Mouse (Mus musculus) forebrain, embryonic 15.5 days (tissue): ENCODE measurements around the gene Rgs16. TPM values are rescaled to one million over a fixed set of nuclear protein-coding genes. Genes with fewer than 3 reads are reported as not detected.

Experiments used
- polyA plus RNA-seq: library from polyadenylated mRNA; unstranded; fragments of >200 nt; fragmentation: Nextera tagmentation; extraction: Ambion mirVana; gene quantifications from 2 replicates; pipeline ENCODE4 v1.2.1, GENCODE M21; 2015

Gene Rgs16
- polyA plus RNA-seq, 1 experiment from 2014 or later: 39.2 TPM

Other genes starting within 250 kb of the Rgs16 start
- 7.2 and 8.2 TPM in 2 replicates for gene Npl, start 190.3 kb upstream of the Rgs16 start, polyA plus RNA-seq
- gene Rgs8, start 87.3 kb upstream of the Rgs16 start, polyA plus RNA-seq: 19.2 and 19.7 TPM in 2 replicates
- 42.5 and 44.4 TPM in 2 replicates for gene Rnasel, start 9.1 kb downstream of the Rgs16 start, polyA plus RNA-seq
- 0.18 and 0.36 TPM in 2 replicates for gene Rgsl1, start 103.8 kb downstream of the Rgs16 start, polyA plus RNA-seq
- 1.7 and 2.3 TPM in 2 replicates for gene Teddm1b, start 134.0 kb downstream of the Rgs16 start, polyA plus RNA-seq
- 0.15 TPM in 1 of 2 replicates, not detected in the other for gene Teddm1a, start 151.4 kb downstream of the Rgs16 start, polyA plus RNA-seq
- gene Glul, start 159.6 kb downstream of the Rgs16 start, polyA plus RNA-seq: 121 and 133 TPM in 2 replicates
- gene Teddm2, start 159.9 kb downstream of the Rgs16 start, polyA plus RNA-seq: 2.2 and 2.5 TPM in 2 replicates